Mouse (Mus musculus): ENCODE results near the gene Vps54.
"Not testable (repeated sequence)": the region's sequence is repeated elsewhere in the genome, so short reads cannot be mapped to it uniquely, and the experiment has no call there.

The Vps54 gene

DNA sequence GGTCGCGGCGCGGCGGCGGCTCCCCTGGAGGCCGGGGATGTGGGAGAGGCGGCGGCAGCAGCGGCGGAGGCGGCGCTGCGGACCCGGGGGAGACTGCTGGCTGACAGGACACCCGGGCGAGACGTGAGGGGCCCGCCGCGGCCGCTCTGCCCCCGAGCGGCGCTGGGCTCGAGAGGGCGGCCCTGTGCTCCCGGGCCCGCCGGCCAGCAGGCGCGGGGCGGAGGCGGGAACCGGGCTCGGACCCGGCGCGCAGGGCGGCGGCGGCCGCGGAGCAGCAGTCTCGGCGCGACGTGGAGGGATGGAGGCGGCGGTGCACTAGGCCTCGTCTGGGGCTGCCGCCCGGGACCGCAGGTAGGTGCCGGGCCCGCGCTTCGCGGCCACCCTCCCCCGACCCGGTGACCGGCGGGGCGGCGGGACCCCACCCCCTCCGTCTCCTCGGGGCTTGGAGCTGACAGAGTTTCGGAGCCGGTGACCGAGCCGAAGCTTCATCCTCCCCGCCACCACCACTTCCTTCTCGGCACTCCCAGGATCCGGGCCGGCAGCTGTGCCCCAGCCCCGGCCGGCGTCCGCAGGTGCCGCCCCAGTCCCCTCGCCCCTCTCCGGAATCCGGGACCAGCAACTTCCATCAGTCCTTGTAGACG, at the start of gene Vps54:
TSS of gene Vps54 (plus strand) at position 261 of the 641 bp plus-strand sequence.
- peak; percentile 64 to 85 for DNase-seq (ENCODE audit: low spot score in 2 of 2)

DNA sequence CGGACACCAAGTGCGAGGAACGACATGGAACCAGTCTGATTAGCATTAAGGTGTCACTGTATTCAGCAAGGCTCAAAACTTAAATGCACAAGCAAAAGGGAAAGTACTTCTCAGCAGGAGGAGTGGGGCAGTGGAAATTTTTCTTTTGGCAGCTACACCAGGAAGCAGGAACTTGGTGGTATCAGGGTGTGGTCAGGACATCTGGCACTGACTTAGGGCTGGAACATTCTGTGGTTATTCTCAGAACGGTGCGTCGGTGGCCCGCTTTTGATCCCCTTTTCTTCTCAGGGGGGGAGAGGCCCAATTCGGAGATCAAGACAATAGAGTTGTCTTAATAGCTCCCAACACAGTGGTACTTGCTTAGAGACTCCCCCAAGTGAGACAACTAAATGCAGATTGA, 47.3 kb upstream of the Vps54 start:
- not testable (repeated sequence) for DNase-seq (ENCODE audit: low spot score in 2 of 2)

DNA sequence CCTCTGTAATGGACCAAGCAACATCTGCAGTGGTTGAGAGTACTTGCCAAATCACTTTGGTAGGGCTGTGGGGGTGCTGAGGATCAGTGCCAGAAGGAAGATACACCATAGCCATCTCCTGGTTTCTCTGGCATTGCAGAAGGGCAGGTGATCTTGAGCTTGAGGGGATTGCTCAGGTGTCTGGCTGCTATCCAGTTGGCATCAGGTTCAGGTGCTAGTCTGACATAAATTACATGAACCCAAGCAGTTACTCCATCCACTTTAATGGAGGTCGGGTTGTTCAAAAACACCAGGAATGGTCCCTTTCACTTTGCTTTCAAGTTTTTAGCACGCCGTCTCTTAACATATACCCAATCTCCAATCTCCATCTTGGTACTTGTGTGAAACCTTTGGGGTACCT, 44.2 kb upstream of the Vps54 start:
- no peak for DNase-seq (ENCODE audit: low spot score in 2 of 2)

DNA sequence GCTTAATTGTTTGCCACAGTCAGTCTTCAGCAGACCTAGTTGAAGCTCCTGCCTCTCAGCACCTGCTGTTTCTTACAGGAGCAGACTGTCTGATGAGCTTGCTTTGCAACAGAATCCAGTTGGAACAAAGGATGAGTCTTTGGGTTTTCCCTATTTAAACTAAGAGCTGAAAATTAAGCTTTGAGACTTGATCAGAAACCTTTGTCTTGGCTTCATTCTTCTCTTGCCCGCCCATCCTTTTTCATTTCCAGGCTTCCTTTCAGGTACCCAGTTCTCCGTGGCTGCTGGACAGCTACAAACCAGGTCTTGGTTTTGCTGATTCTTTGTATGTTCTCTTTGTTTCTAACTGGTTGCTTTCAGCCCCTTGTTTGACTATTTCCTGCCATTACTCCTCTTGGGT, 30.0 kb upstream of the Vps54 start:
- DNase-seq (ENCODE audit: low spot score in 2 of 2) = no peak

DNA sequence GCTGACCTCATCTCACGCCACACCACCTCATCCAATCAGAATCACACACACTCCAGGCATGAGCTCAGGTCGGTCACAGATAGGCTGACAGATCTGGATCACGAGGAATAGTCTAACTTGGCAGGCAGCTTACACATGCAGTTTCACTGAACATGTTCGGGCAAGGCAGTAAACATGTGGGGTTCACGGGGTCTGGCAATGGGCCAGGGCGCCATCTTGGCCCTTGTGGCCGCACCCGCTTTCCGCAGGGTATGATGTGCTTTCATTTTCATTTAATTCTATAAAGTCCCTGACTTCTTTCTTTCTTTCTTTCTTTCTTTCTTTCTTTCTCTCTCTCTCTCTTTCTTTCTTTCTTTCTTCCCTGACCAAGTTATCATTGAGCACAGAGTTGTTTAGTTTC, 29.4 kb upstream of the Vps54 start:
- not testable (repeated sequence) for DNase-seq (ENCODE audit: low spot score in 2 of 2)

DNA sequence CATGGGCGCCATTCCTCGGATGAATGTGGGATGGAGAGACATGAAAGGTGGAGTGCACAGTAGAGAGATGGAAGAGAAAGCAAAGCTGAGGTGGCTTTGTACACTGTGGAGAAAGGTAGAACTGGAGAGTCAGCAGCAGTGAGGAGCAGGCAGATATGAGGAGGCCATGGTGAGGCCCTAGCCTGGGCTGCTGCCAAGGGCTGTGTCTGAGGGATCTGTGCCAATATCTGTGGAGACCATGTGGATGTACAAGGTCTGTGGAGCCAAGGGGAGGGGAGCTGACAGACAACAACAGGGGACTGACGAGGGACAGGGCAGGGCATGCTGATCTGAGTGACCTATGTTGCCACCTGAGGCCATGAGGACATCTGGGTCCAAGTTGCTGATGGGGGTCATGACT, 21.7 kb upstream of the Vps54 start:
- peak; percentile 64 to 65 for DNase-seq (ENCODE audit: low spot score in 2 of 2)

DNA sequence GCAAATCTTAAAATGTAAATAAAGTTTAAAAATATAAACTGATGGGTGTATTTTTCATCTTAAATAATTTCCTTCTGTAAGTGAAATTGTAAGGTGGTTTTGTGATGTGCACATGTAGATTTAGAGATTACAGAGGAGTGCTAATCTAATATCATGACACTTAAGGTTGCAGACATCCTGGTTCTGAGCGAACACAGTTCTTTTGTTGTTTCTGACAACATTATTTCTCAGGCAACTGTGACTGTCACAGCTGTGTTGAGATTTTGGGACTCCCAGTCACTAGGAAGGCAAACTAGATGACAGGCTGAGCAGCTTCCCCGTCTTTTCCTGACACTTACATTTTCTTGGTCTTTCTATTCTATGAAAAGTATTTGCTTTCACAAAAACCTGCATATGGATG, 19.8 kb upstream of the Vps54 start:
- DNase-seq (ENCODE audit: low spot score in 2 of 2) = no peak

DNA sequence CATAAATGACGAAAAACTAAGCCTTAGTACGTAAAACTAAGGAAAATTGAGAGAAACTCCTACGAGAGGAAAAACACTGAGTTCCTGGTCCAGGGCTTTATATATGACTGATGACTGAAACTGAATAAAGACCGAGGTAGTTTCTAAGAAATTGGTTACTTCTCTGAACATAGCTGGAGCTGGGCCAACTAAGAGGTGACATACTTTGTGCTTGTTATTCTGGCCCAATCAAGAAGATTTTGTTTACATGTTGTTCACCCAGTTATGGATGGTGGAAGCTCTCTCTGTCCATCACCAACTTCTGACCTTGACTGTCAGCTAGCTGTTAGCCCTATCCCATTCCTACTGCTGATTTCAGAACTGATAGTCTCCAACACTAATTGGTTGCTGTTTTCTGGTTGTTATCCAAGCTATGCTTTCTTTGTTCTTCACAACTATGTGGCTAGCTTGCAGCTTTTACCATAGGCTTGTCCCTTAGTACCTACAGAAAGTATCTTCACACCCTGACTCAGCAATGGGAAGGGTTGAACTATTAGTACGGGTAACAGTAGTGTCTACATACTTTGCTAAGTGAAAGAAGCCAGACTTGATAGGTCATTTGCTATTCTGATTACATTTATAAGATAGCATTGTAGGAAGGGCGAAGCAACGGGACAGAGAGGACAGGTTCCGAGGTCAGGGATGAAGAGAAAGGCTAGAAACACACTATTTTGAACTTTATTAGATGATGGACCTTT, 19.1 kb upstream of the Vps54 start:
- DNase-seq (ENCODE audit: low spot score in 2 of 2) = no peak

DNA sequence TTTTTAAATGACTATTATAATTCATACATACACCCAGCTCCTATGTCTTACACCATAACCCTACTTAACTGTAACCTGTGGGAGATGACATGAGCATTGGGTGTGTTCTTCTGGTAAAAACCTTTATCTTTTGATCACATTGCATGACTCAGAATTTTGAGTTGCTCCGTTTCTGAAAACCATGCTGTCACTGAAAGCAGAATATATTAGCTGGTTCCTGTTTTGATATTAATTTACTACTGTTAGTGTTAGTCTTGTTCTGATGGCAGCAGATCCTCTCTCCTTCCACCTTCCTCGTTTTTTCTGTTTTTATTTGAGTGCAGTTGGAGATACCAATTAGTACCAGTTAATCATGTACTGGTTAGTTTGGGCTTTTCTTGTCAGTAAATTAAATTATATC, 18.3 kb upstream of the Vps54 start:
- DNase-seq (ENCODE audit: low spot score in 2 of 2) = no peak

DNA sequence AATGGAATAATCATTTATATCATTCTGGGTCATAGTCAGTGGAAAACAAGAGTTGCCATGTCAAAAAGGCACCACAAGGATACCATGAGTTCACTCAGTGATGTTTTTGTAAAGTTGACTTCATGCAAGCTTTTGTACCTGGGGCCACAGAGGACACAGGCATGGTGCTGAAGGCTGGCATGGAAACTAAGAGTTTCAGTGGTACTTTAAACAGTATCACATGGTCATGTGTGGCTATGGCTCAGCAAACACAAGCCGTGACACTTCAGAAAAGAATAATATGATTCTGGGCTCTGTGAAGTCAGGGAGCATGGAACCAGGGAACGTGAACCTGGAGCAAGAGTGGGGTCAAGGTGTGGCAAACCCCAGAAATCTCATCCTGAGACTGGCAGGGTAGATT, 17.7 kb upstream of the Vps54 start:
- DNase-seq (ENCODE audit: low spot score in 2 of 2) = no peak

DNA sequence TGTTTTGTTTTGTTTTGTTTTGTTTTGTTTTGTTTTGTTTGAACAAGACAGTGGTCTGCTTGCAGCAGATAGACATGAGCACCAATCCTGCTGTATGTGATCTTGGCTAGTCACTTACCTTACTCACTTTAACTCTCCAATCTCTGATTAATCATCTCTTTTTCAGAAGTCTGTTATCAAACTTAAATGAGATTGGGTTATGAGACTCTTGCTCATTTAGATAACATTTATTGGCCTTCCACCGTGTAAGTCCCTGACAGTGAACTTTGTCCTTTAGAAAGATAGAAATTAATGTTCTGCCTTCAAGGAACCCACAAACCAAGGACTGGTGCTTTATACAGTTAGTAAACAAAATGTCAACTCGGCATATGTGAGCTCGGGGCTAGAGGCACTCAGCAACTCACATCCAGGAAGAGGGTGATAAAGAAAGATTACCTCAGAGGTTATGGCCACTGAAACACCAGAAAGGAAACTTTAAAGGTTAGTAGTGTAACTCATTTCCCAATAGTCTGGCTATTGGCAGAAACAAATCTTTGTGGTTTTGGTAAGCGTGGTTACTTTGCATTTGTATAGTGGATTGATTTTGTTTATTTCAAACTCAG, 16.4 kb upstream of the Vps54 start:
- DNase-seq (ENCODE audit: low spot score in 2 of 2) = no peak

DNA sequence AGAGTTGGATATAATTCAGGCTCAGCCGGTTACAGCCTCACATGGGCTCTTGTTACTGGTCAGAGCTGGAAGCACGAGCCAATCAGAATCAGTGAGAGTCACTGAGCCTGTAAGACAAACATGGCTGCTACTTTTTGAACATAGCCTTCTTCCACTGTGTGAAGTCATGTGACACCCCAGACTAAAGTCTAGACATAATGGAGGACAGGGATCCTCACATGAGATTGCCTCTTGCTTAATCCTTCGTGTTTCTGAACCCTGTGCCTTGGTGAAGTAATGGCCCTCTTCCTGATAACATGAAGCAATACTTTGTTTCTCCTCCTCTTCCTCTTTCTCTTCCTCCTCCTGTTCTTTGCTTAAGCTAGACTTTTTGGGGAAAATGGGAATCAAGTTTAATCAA, 15.5 kb upstream of the Vps54 start:
- DNase-seq (ENCODE audit: low spot score in 2 of 2) = no peak

DNA sequence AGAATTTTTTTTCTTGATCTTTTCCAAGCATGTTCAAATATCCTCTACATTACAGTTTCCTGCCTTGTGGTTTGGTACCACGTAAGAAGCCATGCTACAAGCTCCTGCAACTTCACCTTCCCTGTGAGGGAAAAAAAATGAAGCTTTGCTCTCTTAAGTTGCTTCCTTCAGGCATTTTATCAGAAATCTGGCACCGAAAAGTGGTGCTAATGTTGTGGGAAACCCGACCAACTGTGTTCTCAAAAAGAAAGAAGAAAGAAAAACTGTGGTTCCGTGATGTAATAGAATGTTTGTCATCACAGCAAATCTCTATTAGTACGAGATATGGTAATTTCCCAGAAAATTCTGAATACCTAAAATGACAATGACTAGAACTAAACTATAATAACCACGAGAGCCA, 15.0 kb upstream of the Vps54 start:
- DNase-seq (ENCODE audit: low spot score in 2 of 2) = no peak

DNA sequence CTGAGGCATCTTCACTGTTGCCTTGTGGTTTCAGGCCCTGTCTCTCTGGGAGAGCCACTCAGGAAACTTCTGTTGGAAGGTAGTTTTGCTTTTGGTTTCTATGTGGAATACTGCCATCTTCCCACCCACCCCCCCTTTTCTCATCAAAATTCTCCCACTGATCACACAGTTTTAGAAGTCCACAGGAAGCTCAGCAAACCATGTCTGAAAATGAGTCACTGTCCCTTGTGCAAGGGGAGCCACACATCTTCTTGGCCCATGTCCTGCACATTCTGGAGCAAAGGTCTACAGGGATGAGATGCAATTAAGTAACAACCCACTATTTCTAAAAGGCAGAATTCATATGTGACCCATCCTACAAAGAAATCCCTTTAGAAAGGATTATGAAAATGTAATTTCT, 14.6 kb upstream of the Vps54 start:
- no peak for DNase-seq (ENCODE audit: low spot score in 2 of 2)

DNA sequence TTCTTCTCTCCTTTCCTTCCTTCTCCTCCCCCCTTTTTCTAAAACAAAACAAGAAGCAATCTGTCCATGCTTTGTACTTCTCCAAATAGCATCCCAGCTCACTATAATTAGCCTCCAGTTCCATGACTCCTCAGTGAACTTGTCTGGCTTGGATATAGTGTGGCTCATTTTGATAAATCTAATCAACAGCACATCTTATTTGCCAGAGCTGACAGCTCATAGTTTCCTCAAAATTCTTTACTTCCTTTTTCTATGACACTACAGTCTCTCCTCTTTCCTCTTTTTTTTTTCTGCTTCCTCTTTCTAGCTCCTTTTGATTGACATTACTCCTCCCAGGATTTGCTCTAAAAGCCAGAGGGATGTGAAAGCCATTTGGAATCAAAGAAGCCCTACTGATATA, 14.1 kb upstream of the Vps54 start:
- DNase-seq (ENCODE audit: low spot score in 2 of 2) = no peak

DNA sequence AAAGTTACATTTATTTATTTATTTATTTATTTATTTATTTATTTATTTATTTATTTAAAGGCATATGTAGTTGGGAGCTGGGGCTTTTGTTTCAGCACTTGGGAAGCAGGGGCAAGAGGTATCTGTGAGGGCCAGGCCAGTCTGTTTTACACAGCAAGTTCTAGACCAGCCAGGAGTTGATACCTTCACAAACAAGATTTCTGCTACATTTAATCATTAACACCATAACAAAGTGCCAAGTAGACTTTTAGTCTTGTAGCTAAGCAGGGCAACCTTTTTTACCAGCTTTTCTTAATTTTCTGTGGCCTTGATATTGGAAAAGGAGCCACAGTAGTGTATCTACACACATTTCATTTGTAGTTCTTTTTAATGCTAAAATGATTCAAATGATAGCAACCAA, 3.7 kb upstream of the Vps54 start:
- no peak for DNase-seq (ENCODE audit: low spot score in 2 of 2)

DNA sequence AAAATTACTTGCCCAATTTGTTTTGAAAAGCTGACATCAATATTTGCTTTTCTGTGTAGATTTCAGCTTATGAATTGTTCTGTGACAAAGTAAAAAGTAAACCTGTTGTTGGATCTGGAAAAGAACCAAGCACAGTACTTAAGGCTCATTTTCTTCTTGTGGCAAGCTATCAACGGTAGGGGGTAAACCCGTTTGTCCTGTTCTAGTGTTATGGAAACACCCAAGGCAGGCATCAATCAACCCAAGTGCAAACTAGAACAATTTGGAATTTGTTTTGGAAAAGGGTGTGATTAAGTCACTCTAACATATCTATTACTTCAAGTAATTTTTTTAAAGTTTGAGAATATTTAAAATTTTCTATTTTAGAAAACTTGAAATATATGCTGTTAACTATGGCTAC, 3.3 kb upstream of the Vps54 start:
- no peak for DNase-seq (ENCODE audit: low spot score in 2 of 2)

DNA sequence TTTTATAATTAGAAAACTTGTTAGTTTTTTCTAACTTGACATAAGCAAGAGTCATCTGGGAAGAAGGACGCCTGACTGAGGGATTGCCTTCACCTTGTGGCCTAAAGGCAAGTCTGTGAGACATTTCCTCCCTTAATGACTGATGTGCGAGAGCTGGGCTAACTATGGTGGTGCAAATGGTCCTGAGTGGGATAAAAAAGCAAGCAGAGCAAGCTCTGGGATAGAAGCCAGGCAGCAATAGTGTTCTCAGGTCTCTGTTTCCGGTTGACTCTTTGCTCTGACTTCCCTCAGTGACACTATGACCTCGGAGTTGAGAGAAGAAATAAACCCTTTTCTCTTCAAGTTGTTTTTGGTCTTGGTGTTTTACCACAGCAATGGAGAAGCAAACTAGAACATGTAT, 2.1 kb upstream of the Vps54 start:
- no peak for DNase-seq (ENCODE audit: low spot score in 2 of 2)

DNA sequence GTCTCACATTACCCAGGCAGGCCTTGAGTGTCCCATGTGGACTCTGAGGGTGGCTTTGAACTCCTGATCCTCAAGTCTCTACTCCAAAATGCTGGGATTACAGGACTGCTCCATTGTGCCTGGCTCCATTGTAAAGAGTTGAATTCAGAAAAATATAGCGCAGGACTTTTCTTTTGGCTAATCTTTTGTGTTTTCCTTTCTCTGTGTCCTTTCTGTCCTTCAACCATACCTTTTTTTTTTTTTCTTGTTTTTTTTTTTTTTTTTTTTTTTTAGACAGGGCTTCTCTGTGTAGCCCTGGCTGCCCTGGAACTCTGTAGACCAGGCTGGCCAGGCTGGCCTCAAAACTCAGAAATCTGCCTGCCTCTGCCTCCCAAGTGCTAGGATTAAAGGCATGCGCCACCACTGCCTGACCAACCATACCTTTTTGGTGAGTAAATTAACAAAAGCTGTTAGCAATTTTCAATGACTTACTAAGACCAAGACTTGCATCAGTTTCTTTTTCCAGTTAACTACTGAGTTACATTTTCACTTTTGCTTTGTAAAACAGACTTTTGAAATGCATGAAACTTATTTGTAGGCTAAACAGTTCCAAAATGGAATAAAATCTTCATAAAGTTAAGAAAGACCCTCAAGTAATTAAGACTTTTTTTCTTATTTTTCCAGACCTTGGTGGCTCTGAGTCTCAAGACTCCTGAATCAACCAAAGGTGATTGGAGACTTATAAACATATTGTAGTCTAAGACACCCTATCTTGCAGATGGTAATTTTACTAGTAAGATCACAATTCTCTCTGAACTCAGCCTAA, 1.4 kb upstream of the Vps54 start:
- no peak for DNase-seq (ENCODE audit: low spot score in 2 of 2)

DNA sequence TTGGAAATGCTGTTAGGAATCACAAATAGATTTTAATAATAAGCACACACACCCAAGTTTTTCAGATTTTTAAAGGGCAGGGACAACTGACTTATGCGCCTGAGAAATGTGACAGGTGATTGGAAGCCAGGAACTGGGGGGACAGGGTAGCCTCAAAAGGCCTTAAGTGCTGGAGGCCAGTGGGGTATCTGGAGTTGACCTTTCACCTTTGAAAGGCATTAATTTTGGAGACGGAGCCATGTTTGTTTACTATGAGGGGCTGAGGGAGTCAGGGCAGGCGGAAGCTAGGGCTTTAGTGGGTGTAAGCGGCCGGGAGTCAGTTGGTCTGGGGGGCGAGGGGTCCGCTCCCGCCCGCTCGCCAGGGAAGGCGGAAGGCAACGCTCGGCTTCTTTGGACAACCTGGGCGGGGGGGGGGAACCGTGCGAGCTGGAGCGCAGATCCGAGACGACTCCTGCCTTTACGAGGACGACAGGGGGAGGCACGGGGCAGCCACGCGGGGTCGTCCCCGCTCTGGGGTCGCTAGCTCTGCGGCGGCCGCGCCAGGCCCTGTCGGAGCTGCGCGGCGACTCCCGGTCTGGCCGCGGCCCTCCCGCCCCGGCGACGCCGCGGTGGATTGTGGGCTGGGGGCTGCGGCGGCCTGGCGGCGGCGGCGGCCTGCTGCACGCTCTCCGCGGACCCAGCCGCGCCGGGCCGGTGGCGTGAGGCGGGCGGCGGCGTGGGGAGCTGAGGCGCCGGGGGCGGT, 631 bp upstream of the Vps54 start:
- DNase-seq (ENCODE audit: low spot score in 2 of 2) = peak; percentile 50 to 83

DNA sequence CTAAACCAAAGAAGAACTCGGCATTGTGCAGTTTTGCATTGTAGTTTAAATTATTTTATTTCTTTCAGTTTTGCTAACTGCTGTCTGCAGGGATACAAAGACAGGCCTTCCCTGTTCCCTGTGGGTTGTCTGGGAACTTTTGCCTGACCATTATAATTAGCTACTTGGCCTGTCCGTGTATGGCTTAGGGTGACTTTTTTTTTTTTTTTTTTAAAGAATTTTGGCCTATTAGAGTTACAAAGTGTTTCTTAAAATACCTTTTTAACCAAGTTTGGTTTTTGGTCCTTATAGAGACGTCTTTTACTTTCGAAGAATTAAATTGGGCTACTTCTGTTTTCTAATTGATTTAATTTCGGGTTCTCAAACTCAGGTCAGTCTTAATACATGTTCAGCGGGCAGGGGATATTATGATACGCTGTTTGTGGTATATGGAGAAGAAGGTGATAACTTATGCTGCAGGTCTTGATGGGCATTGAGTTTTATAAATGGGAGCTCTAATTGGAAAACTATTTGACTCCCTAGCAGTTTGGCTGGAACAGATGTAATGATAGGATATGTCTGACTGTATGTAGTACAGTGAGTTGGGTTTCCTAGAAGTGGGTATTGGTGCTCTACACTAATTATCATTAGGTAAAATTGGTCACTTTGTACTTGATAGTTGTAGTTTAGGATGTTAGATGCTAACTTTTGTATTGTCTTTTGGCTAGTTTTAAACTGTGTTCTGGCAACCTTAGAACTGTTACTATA, 855 bp downstream of the Vps54 start:
- DNase-seq (ENCODE audit: low spot score in 2 of 2) = no peak
